Mouse (Mus musculus) 416B (cell line): ENCODE results near the gene Gatad1.
"Not testable (repeated sequence)": the region's sequence is repeated elsewhere in the genome, so short reads cannot be mapped to it uniquely, and the experiment has no call there.

Experiments
- DNase-seq: peaks from one replicate; pipeline ENCODE4 v3.0.0; 2011; ENCODE audit warnings: low read depth

The Gatad1 gene

GRCm38 (mm10) chr5:3633951-3634350 is 23.0 kb downstream of the Gatad1 start:
- peak; percentile 46 for DNase-seq

- no peak for DNase-seq
These were observed 23.7 kb downstream of the Gatad1 start for GRCm38 (mm10) chr5:3633315-3633714.

- no peak for DNase-seq
These were observed 24.7 kb downstream of the Gatad1 start for GRCm38 (mm10) chr5:3632285-3632684.

- no peak for DNase-seq
These were observed 25.3 kb downstream of the Gatad1 start for GRCm38 (mm10) chr5:3631512-3632271.

GRCm38 (mm10) chr5:3630055-3630454 is 26.9 kb downstream of the Gatad1 start:
- no peak for DNase-seq

- no peak for DNase-seq
These were observed 36.5 kb downstream of the Gatad1 start for GRCm38 (mm10) chr5:3620486-3620885.

GRCm38 (mm10) chr5:3611835-3612234 is 45.1 kb downstream of the Gatad1 start:
- not testable (repeated sequence) for DNase-seq

GRCm38 (mm10) chr5:3609241-3609640 is 47.7 kb downstream of the Gatad1 start:
- DNase-seq = no peak

- DNase-seq = no peak
These were observed 49.9 kb downstream of the Gatad1 start for GRCm38 (mm10) chr5:3607114-3607513.

- DNase-seq = peak; percentile 58
These were observed 56.2 kb downstream of the Gatad1 start for GRCm38 (mm10) chr5:3600790-3601189.

GRCm38 (mm10) chr5:3600298-3600697 is 56.7 kb downstream of the Gatad1 start:
- no peak for DNase-seq

- DNase-seq = no peak
These were observed 58.2 kb downstream of the Gatad1 start for GRCm38 (mm10) chr5:3598766-3599165.

- DNase-seq = no peak
These were observed 59.8 kb downstream of the Gatad1 start for GRCm38 (mm10) chr5:3597171-3597570.

- peak; percentile 79 for DNase-seq
These were observed 60.6 kb downstream of the Gatad1 start, which contains the start of gene Rbm48 for GRCm38 (mm10) chr5:3596399-3596766. Gene Rbm48 (minus strand): TSS chr5:3596585.

- DNase-seq = peak; percentile 96
These were observed 61.1 kb downstream of the Gatad1 start, which contains the start of gene Pex1 for GRCm38 (mm10) chr5:3595693-3596398. Gene Pex1 (plus strand): TSS chr5:3596066.
